Mouse (Mus musculus) frontal cortex, postnatal 25 days (tissue): ENCODE results near the gene Rhbdf1.

Source experiments
- DNase-seq, 2 experiments: peaks; one replicate each; pipeline ENCODE4 v3.0.0; 2022; ENCODE audit warnings: low spot score in 2 of 2

Gene Rhbdf1

DNA sequence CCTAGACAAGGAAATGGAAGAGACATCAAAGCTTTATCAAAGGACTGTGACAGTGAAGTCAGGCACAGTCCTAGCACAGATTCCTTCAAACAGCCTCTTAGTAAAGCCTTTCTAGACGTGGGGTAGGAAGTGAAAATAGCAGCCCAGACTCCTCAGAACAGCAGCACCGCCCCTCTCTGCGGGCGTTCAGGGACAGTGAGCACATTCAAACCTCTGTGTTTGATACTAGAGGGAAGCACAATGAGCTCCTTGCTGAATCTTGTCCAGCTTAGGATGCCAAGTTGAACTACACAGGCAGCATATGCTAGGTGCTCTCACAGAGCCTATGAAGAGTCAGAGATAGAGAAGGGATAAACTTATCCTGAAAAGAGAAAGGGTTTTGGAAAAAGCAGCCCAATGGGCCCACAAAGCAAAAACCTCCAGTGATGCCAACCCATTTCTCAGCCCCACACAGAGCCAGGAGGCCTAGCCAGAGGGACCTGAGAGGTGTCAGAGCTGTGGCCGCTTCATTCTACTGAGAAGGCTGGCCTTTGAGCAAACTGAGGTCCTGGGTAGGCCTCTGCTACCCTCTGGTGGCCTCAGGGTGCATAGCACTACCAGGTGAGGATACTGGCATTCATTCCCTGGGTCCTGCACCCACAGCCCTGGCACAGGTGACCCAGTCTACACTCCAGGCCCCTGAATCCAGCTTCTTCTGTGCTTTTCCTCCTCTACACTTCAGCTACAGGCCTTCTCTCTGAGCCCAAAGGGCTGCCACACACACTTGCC is 16.2 kb upstream of the Rhbdf1 start:
- peak; percentile 75 to 76 for DNase-seq

GRCm38 (mm10) chr11:32237411-32237795 is 15.3 kb upstream of the Rhbdf1 start:
- no peak for DNase-seq

GRCm38 (mm10) chr11:32236712-32237410 is 14.8 kb upstream of the Rhbdf1 start:
- peak in 1 of 2 experiments; percentile 42 for DNase-seq

- DNase-seq = no peak
Measured at GRCm38 (mm10) chr11:32236132-32236531, 14.0 kb upstream of the Rhbdf1 start.

DNA sequence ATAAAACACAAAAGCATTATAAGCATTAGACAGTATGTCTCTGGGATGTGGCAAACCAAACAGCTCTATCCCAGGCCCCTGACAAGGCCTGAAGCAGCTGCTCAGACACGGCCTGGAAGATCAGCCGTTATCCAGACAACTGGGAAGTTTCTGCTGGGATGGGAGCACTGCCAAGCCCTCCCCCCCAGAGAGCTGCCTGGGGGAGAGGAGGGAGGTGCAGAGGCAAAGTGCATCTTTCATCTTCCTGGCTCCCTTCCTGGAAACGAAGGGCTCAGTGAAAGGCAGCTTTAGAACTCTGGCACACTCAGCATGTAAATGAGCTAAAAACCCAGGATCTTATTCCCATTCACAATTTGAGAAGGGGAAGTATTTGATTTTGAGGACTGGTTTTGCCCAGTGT is 13.5 kb upstream of the Rhbdf1 start:
- DNase-seq = peak in 1 of 2 experiments; percentile 20

- DNase-seq = peak in 1 of 2 experiments; percentile 3
Measured at GRCm38 (mm10) chr11:32234816-32235485, 12.9 kb upstream of the Rhbdf1 start.

DNA sequence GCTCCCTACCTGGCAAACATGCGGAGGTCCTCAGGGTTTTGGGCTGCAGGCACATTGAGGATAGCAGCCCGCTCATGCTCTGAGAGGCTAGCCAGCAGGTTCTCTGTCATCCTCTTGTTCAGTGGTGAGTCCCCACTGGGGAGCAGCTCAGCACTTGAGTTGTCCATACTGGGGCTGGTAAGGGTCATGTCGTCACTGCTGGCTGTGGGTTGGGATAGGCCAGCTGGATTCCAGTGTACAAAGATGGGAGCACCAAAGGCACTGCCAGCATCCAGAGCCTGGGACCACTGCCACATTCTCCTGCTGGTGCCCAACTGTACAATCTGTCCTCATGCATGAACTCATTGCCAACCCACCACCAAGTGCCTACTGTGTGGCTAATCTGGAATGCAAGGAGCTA is 11.8 kb upstream of the Rhbdf1 start:
- peak in 1 of 2 experiments; percentile 3 for DNase-seq

DNA sequence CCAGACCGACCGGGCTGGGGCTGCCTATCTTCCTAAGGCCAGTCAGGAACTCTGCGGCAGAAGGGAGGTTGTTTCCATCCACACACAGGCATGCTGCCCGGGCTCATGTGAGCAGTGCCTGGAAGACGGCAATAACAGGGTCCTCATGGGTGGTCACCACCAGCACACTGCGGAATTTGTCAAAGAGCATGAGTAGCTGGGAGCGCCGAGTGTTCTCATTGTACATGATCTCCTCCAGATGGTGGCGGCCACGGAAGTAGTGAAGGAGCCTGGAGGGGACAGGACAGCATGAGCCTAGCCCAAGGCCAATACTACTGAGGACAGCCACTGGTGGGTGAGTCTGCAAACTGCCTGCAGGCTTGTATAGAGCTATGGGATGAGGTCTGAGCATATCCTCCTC is 10.7 kb upstream of the Rhbdf1 start:
- no peak for DNase-seq

- no peak for DNase-seq
Measured at GRCm38 (mm10) chr11:32231125-32231524, 9.0 kb upstream of the Rhbdf1 start.

DNA sequence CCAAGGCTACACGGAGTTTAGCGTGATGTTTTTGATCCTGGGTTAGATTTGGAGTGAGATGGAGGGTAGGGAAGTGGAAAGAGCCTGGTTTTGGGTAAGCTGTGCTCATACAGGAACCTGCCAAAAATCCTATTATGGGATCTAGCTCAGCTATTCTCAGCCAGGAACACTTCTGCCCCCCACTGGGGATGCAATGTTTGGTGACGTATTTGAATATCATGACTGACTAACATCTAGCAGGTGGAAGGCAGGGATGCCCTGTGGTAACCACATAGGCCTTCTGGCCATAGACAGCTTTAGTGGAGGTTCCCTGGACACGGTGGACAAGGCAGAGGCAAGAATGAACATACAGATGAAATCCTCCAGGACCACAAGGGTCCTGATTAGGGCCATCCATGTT is 8.1 kb upstream of the Rhbdf1 start:
- no peak for DNase-seq

DNA sequence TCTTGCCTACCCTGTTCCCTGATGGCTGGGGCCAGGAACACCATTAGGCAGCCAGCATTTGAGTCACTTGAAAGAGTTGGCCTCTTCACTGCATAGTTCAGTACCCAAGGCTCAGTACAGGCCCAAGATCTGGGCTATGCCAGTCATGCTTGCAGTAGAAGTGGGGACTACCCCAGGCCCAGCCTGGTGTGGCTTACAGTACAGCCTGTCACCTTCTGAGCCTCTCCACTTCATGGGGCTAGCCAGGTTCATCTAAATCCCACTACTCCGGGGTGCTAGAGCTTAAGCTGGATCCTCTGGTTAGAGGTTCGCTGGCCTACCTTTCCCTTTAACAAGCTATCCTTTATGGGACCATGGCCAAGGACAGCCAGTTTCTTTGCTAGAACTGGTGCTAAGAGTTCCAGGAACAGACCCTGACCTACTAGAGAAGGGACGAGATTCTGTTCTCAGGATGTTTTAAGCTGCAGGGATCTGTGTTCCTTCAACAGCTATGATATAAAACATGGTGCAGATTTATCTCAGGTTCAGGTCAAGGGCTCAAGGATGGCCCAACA is 6.3 kb upstream of the Rhbdf1 start:
- no peak for DNase-seq

- no peak for DNase-seq
Measured at GRCm38 (mm10) chr11:32227555-32227954, 5.5 kb upstream of the Rhbdf1 start.

DNA sequence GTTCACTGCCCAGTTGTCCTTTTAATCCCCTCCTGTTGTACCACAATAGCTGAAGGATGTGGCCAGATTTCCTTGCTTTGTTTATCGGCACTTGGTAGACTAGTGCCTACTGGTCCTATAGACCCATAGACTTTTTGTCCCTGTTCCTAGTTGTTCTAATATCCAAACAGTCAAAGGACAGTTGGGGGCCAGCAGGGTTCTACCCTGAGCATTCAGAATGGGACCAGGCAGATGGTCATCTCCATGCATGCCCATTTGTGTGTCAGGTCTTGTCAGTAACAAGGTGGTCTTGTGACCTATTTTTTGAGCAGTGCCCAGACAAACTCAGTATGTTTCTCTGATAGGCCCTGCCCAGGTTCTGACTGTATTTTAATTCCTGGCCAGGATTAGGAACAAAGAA is 4.9 kb upstream of the Rhbdf1 start:
- DNase-seq = no peak

GRCm38 (mm10) chr11:32226124-32226871 is 4.2 kb upstream of the Rhbdf1 start, which contains the start of gene Mpg:
TSS of gene Mpg (plus strand) at chr11:32226505.
- peak; percentile 70 to 81 for DNase-seq

DNA sequence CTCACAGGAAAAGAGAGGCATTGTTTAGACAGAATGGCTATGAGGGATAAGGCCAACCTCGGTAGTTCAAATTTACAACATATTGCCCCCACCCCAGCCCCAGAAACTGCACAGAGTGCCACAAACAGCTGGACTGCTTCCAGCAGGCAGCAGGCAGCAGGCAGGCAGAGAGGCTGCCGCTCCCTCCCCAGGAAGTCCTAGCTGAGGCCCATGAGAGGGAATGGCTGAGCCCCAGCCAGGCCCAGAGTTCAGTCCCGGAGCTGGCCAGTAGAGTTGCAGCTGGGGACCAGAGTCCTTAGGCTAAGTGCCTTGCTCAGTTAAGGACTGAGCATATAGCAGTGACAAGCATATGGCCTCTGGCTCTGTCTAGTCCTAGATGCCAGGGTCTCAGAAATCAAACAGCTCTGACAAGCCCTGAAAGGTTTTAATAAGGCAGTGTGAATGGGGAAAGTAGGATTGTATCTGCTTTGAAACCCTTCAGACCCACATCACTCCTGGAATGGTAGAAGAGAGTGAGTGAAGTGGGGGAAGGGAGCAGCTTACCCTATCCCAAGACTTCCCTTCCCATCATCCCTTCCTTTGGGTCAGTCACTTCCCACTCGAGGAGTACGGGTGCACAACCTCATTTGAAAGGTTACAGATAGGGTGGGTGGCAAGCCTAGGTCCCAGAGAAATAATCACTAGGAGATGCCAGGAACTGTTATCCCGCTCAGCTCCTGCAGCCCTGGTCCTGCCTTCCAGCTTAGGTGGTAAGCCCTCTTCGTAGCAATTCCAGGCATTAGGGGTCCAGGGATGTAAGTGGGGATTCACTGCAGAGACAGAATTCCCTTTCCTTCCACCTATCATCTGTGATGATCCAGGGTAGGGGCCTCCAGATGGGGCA is 3.4 kb upstream of the Rhbdf1 start:
- DNase-seq = no peak

DNA sequence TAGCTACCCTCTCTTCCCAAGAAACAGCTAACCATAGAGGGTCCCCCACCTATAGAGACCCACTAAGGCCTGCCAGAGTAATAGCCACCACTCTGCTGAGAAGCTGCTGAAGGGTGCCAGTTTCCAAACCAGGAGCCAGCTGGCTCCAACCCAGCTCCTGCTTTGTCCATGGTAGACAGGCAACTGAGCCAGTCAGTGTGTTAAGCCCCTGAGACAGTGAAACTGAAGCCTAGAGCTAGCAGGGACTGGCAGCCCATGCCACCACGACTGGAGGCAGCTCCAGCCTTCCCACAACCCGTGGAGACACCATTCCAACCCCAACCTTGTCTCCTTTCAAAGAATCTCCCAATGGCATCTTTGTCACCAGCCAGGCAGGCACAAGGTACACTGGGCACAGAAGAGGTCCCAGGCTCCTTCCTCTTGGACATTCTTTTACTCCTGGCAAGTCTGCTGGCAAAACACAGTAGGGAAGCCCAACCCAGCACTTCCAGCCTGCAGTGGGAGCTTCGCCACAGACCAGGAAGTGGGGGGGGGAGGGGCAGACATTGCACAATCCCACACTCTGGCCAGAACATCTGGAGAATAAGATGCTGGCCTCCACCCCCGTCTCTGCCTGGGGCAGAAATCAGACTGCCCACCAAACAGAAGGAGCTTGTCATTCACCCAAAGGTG is 2.5 kb upstream of the Rhbdf1 start:
- no peak for DNase-seq

- no peak for DNase-seq
Measured at GRCm38 (mm10) chr11:32223297-32223967, 1.3 kb upstream of the Rhbdf1 start.

DNA sequence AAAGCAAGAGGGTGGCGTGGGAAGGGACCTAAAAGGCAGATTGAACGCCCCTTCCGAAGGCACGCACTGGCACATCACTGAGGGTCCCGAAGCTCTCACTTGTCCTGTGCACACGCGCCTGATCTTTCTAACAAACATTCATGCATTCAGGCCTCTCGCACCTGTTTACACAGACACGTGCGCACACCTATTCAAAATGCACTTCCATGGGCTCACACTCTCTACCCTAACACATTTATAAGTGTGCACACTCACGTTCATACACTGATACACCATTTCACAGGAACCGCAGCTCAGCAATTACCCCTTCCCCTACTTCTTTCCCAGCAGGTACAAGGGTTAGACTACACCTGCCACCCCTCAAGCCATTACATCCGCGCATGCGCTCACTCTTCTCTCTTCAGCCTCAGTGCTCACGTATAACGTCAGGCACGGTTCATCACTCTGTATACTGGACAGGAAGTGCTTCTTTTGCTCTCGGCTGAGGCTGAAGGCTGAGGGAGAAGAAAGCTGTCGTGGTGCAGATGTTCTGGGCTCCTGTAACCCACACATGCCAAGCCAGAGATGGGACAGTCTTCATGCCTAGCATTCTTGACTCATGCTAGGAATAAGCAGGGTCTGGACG is 582 bp upstream of the Rhbdf1 start:
- DNase-seq = no peak
